Mouse (Mus musculus) liver, embryonic 13.5 days (tissue): ENCODE measurements around the gene Lmo7. TPM values are rescaled to one million over a fixed set of nuclear protein-coding genes. Genes with fewer than 3 reads are reported as not detected.
A peak's percentile ranks its signal among the peaks of the same experiment; 100 is the strongest.

Experiments
- ATAC-seq: fragments of 200-750 bp; cut with Nextera tagmentation; 2 replicates; pipeline ENCODE4 v1.8.0; 2017; ENCODE audit warnings: low read depth, mild to moderate bottlenecking, moderate number of reproducible peaks, moderate library complexity
- DNase-seq: peaks from one replicate; pipeline ENCODE4 v3.0.0; 2022
- H3K27ac ChIP-seq: fragments of 300-500 bp; sonication (generic); 2 replicates; pipeline ENCODE4 v1.5.1; 2015; ENCODE audit warnings: moderate library complexity, mild to moderate bottlenecking, inconsistent platforms
- H3K27me3 ChIP-seq: fragments of 300-500 bp; sonication (generic); 2 replicates; pipeline ENCODE4 v1.6.1; 2015; ENCODE audit warnings: mild to moderate bottlenecking, inconsistent platforms
- H3K36me3 ChIP-seq: fragments of 300-500 bp; sonication (generic); 2 replicates; pipeline ENCODE4 v1.6.1; 2015; ENCODE audit warnings: mild to moderate bottlenecking, inconsistent platforms
- H3K4me1 ChIP-seq: fragments of 300-500 bp; sonication (generic); replicated peaks from 2 replicates; pipeline ENCODE4 v1.6.1; 2015; ENCODE audit warnings: inconsistent platforms
- H3K4me2 ChIP-seq: fragments of 300-500 bp; sonication (generic); 2 replicates; pipeline ENCODE4 v1.6.1; 2015; ENCODE audit warnings: inconsistent platforms, mild to moderate bottlenecking, moderate library complexity
- H3K4me3 ChIP-seq: fragments of 300-500 bp; sonication (generic); replicated peaks from 2 replicates; pipeline ENCODE4 v1.5.1; 2015; ENCODE audit warnings: mild to moderate bottlenecking, inconsistent platforms
- H3K9ac ChIP-seq: fragments of 300-500 bp; sonication (generic); 2 replicates; pipeline ENCODE4 v1.6.1; 2015; ENCODE audit warnings: mild to moderate bottlenecking, inconsistent platforms
- H3K9me3 ChIP-seq: fragments of 300-500 bp; sonication (generic); replicated peaks from 2 replicates; pipeline ENCODE4 v1.6.1; 2016; ENCODE audit warnings: inconsistent platforms
- WGBS: fragments of 180-500 bp; shearing (Covaris S2); methylation state at CpG from one replicate; pipeline ENCODE4 v1.1.7; 2015; ENCODE audit not compliant: insufficient replicate concordance; 5-methylcytosine and 5-hydroxymethylcytosine counted together
- polyA plus RNA-seq: library from polyadenylated mRNA; unstranded; fragments of >200 nt; fragmentation: Nextera tagmentation; extraction: Ambion mirVana; gene quantifications from 2 replicates; pipeline ENCODE4 v1.2.1, GENCODE M21; 2015

Gene Lmo7
- polyA plus RNA-seq, 1 experiment from 2014 or later, result 1.4 TPM

DNA sequence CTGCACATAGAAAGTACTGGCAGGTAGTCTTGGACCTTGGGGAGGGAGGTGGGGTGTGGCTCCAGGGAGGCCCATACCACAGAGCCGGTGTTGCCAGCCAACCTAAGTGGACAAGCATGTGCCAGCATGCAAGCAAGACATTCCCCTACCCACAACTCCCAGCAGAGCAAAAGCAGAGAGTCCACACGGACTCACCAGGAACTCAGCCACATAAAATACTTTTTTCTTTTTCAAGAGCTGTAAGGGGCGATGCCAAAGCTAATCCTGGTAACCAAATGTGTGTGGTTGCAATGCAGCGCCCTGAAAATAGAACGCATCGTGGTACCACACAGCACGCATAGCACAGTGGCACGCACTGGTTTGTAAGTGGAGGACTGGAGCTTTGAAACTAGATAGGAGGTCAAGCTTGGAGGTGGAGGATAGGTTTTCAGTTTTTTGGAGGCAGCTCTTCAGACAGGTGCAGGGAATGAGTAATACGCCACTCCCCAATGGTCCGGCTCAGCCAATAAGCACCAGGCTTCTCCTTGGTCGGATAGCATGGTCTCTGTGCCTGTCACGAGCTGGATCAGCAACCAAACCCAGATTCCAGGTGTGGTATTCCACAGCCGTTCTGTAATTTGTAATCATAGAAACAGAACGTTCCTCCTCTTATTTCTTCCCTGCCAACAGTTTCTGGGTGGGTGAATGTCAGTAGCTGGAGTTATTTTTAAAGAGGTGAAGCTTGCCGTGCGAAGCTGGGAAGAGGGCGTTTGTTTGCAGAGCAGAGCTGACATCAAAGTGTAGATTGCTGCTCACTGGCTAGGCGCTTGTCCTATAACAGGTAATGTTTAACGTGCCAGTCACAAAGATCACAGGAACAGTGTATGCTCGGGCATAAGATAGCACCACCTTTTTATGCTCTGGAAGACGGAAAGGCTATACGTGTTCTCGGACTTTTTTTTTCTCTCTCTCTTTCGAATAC is 110.3 kb downstream of the Lmo7 start:
- no peak overlapping the region for H3K9ac ChIP-seq
- no peaks in the 10 kb centered on the region for H3K36me3 ChIP-seq
- no peak overlapping the region; the same call in 1 of the 2 replicates for H3K27ac ChIP-seq
- peak overlapping the region; percentile 35; the same call in 1 of the 2 replicates for H3K4me3 ChIP-seq
- DNase-seq, result no peak
- 70% methylated on average over 24 of the region's 24 CpGs for WGBS
- H3K27me3 ChIP-seq, result no peaks in the 10 kb centered on the region
- H3K4me2 ChIP-seq, result no peak overlapping the region
- H3K4me1 ChIP-seq, result peaks cover 3% of the 10 kb centered on the region; the same call in 1 of the 2 replicates
- no peaks in the 10 kb centered on the region for H3K9me3 ChIP-seq
- ATAC-seq, result peak; percentile 73

GRCm38 (mm10) chr14:101841271-101841670 is 111.5 kb downstream of the Lmo7 start:
- Histone ChIP-seq H3K4me3 (peak overlapping the region; percentile 32), H3K9ac (no peak overlapping the region), H3K27ac (no peak overlapping the region), H3K4me1 (peaks cover 15% of the 10 kb centered on the region), H3K9me3 (no peaks in the 10 kb centered on the region), H3K27me3 (no peaks in the 10 kb centered on the region), H3K4me2 (peak overlapping the region; percentile 40), H3K36me3 (no peaks in the 10 kb centered on the region)
- DNase-seq (no peak), ATAC-seq (no peak)
- 59% methylated on average over 5 of the region's 5 CpGs for WGBS

- WGBS, result 63% methylated on average over 6 of the region's 6 CpGs
- H3K4me1 ChIP-seq, result peaks cover 27% of the 10 kb centered on the region
- no peaks in the 10 kb centered on the region for H3K27me3 ChIP-seq
- DNase-seq (no peak), ATAC-seq (no peak)
- 0 out of 2 replicates have a peak overlapping the region, but pooled peaks have one; percentile 8 for H3K9ac ChIP-seq
- H3K4me3 ChIP-seq, result peak overlapping the region; percentile 13; the same call in 1 of the 2 replicates
- no peaks in the 10 kb centered on the region for H3K36me3 ChIP-seq
- peak overlapping the region; percentile 40 for H3K4me2 ChIP-seq
- H3K9me3 ChIP-seq, result no peaks in the 10 kb centered on the region
- peak overlapping the region; percentile 13; the same call in 1 of the 2 replicates for H3K27ac ChIP-seq
Observed at GRCm38 (mm10) chr14:101842521-101842920, 112.8 kb downstream of the Lmo7 start.

DNA sequence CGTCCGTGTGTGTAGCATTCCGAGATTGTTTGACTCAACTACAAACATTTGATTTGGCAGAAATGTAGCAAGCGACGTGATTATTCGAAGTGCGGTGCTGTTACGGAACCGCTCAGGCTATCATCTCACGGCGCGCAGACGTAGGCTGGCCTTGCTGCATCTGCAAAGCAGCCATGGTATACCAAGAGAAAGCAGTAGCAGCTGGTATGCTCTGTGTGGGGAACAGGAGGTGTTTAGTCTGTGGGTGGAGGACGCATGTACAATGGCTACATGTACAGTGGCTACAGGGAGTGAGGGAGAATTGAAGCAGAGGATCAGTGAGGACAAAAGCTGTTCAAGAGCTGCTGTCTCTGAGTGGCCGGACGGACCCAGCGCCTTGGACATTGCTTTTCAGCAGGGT is 113.7 kb downstream of the Lmo7 start:
- Histone ChIP-seq H3K27ac (no peak overlapping the region), H3K9ac (no peak overlapping the region), H3K4me2 (no peak overlapping the region), H3K9me3 (no peaks in the 10 kb centered on the region), H3K4me1 (peaks cover 36% of the 10 kb centered on the region), H3K27me3 (no peaks in the 10 kb centered on the region), H3K36me3 (no peaks in the 10 kb centered on the region), H3K4me3 (no peak overlapping the region)
- no peak for DNase-seq
- no peak for ATAC-seq
- 83% methylated on average over 17 of the region's 17 CpGs for WGBS

DNA sequence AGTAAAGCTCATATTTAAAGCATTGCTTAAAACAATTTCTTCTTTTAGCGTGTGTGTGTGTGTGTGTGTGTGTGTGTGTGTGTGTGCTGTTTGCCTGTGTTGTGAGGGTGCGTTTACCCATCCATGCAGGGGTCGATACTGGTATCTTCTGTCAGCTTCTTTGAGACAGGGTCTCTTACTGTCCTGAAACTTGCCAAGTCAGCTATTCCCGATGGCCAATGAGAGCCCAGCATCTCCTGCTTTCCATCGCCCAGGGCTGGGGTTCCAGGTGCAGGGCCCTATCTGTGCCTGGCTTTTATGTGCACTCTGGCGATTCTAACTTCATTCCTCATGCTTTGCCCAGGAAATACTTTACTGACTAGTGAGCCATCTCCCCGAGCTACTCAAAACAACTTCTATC is 114.7 kb downstream of the Lmo7 start:
- Histone ChIP-seq H3K36me3 (no peaks in the 10 kb centered on the region), H3K4me2 (no peak overlapping the region)

GRCm38 (mm10) chr14:101846097-101846882 is 116.5 kb downstream of the Lmo7 start:
- 26% methylated on average over 8 of the region's 8 CpGs for WGBS
- H3K9me3 ChIP-seq, result no peaks in the 10 kb centered on the region
- peak overlapping the region; percentile 39 for H3K4me2 ChIP-seq
- no peaks in the 10 kb centered on the region for H3K36me3 ChIP-seq
- H3K4me3 ChIP-seq, result no peak overlapping the region
- peaks cover 40% of the 10 kb centered on the region for H3K4me1 ChIP-seq
- ATAC-seq (peak; percentile 92), DNase-seq (peak; percentile 15)
- no peak overlapping the region for H3K9ac ChIP-seq
- no peaks in the 10 kb centered on the region for H3K27me3 ChIP-seq
- peak overlapping the region; percentile 79 for H3K27ac ChIP-seq

More for the DNA sequence above, 114.7 kb downstream of the Lmo7 start:
- no peak overlapping the region for H3K4me3 ChIP-seq
- 58% methylated on average over 7 of the region's 7 CpGs for WGBS
- H3K4me1 ChIP-seq, result peaks cover 40% of the 10 kb centered on the region
- DNase-seq (no peak), ATAC-seq (no peak)
- no peak overlapping the region for H3K9ac ChIP-seq
- H3K27me3 ChIP-seq, result no peaks in the 10 kb centered on the region
- no peaks in the 10 kb centered on the region for H3K9me3 ChIP-seq
- no peak overlapping the region for H3K27ac ChIP-seq

DNA sequence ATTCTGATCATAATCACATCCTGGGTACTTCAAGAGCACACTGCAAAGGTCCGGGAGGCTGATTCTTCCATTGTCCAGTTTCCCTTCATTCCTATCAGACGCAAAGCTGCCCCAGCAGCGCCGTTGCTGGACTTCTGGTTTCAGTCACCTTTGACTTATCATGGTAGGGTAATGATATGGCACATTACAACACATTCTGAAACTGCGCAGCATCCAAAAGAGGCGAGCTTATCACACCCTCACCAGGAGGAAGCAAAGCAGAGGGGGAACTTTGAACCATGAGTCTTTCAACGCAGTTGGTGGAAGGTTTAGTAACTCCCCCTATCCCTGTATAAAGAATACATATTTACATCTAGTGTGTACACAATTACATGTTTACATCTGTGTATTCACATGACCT is 117.8 kb downstream of the Lmo7 start:
- peak overlapping the region; percentile 27; the same call in 1 of the 2 replicates for H3K4me2 ChIP-seq
- H3K9me3 ChIP-seq, result no peaks in the 10 kb centered on the region
- no peaks in the 10 kb centered on the region for H3K27me3 ChIP-seq
- ATAC-seq (peak; percentile 77), DNase-seq (peak; percentile 3)
- H3K4me3 ChIP-seq, result no peak overlapping the region
- H3K36me3 ChIP-seq, result no peaks in the 10 kb centered on the region
- peak overlapping the region; percentile 79 for H3K27ac ChIP-seq
- H3K4me1 ChIP-seq, result peaks cover 41% of the 10 kb centered on the region
- WGBS, result 15% methylated on average over 7 of the region's 7 CpGs
- H3K9ac ChIP-seq, result no peak overlapping the region

DNA sequence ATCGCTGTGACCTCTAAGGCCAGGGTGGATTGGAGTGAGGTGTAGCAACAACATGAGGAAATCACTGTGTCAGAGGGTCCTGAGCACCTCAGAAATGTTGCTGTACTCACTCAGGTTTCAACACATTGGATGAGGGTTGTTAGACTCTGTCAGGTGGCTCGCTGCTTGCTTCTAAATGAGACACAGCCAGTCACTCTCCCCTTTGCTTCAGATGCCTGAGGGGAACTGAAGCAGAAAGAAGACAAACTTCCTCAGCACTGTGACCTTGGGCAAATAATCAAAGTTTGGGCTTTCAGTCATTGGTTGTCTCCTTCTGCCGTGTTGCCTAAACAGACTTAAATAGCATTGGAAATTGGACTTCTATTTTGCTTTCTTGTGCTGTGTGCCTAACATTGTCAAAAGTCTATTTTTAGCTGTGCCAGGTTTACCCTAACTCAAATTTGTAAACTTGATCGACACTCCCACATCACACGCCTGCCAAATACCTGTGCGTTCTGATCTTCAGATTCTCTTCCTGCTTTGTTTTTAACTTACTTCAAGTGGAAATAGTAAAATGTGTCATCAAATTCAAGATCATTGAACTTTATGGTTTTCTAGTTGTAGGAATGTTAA is 122.9 kb downstream of the Lmo7 start:
- ATAC-seq (no peak), DNase-seq (no peak)
- peaks cover 17% of the 10 kb centered on the region for H3K4me1 ChIP-seq
- no peak overlapping the region for H3K9ac ChIP-seq
- H3K4me3 ChIP-seq, result no peak overlapping the region
- no peaks in the 10 kb centered on the region for H3K27me3 ChIP-seq
- 75% methylated on average over 6 of the region's 6 CpGs for WGBS
- H3K36me3 ChIP-seq, result no peaks in the 10 kb centered on the region
- H3K27ac ChIP-seq, result no peak overlapping the region
- H3K4me2 ChIP-seq, result no peak overlapping the region
- no peaks in the 10 kb centered on the region for H3K9me3 ChIP-seq

DNA sequence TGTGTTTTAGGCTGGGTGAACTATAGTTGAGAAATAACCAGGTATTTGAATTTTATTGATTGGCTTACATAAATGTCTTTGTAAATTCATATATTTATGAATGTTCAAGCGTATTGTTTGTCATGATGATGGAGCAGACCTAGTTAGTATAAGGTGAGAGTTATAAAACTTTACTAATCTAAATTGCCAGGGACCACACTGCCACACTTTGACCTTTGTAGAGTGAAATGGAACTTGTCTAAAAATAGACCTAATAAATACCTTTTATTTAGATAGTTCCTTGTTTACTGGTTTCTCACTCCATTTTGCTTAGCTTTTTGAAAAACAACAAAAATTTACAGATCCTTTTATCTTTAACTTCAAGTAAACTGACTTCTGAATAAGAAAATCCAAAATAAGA is 123.5 kb downstream of the Lmo7 start:
- H3K4me1 ChIP-seq, result peaks cover 12% of the 10 kb centered on the region
- H3K36me3 ChIP-seq, result no peaks in the 10 kb centered on the region
- DNase-seq (no peak), ATAC-seq (no peak)
- no peaks in the 10 kb centered on the region for H3K27me3 ChIP-seq
- H3K4me3 ChIP-seq, result no peak overlapping the region
- no peak overlapping the region for H3K27ac ChIP-seq
- no peaks in the 10 kb centered on the region for H3K9me3 ChIP-seq
- H3K9ac ChIP-seq, result no peak overlapping the region
- WGBS, result 71% methylated on average over 1 of the region's 1 CpGs
- no peak overlapping the region for H3K4me2 ChIP-seq

DNA sequence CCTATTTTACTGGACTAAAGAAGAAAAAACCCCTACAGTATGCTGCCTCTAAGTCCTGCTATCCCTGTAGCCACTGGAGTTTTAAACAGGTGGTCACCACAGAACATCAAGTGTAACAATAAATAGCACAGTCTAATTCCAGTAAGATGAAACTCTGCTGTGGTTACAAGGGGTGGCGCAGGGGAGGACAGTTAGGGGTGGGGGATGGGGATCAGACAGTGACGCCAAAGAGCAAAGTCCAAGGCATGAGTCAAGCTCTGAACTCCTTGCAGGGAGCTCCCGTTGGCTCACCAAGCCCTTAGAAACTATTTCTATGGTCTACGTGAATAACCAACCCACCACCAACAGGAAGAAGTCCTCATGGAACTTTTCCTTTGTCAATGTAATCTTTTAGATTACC is 124.0 kb downstream of the Lmo7 start:
- no peak for ATAC-seq
- Histone ChIP-seq H3K4me2 (no peak overlapping the region), H3K4me3 (no peak overlapping the region), H3K27ac (no peak overlapping the region), H3K27me3 (no peaks in the 10 kb centered on the region), H3K9me3 (no peaks in the 10 kb centered on the region), H3K9ac (no peak overlapping the region), H3K4me1 (peaks cover 7% of the 10 kb centered on the region), H3K36me3 (no peaks in the 10 kb centered on the region)
- 41% methylated on average over 4 of the region's 4 CpGs for WGBS
- no peak for DNase-seq

- ATAC-seq (no peak), DNase-seq (no peak)
- no peak overlapping the region for H3K4me2 ChIP-seq
- no peak overlapping the region for H3K9ac ChIP-seq
- WGBS, result 68% methylated on average over 3 of the region's 3 CpGs
- 0 out of 2 replicates have a peak, but pooled peaks cover 6% of the 10 kb centered on the region for H3K4me1 ChIP-seq
- no peaks in the 10 kb centered on the region for H3K9me3 ChIP-seq
- no peak overlapping the region for H3K4me3 ChIP-seq
- no peak overlapping the region for H3K27ac ChIP-seq
- H3K27me3 ChIP-seq, result no peaks in the 10 kb centered on the region
- H3K36me3 ChIP-seq, result no peaks in the 10 kb centered on the region
Observed at GRCm38 (mm10) chr14:101854226-101854625, 124.5 kb downstream of the Lmo7 start.
